Mouse (Mus musculus) ZHBTc4 (cell line): ENCODE results near the gene Mga.

ENCODE experiments used
- DNase-seq: peaks from one replicate; pipeline ENCODE4 v3.0.0-alpha.2; 2011; ENCODE audit warnings: low read depth, low spot score

The Mga gene

GRCm38 (mm10) chr2:119897090-119897732, at the start of gene Mga:
TSS of gene Mga (plus strand) at chr2:119897228.
- peak; percentile 99 for DNase-seq

GRCm38 (mm10) chr2:119853811-119854210, 43.2 kb upstream of the Mga start:
- DNase-seq: no peak

- DNase-seq: peak; percentile 68
These were observed 41.6 kb upstream of the Mga start for GRCm38 (mm10) chr2:119855310-119855850.

GRCm38 (mm10) chr2:119857341-119857740, 39.7 kb upstream of the Mga start:
- DNase-seq: peak; percentile 92

GRCm38 (mm10) chr2:119864484-119864883, 32.5 kb upstream of the Mga start:
- no peak for DNase-seq

- peak; percentile 88 for DNase-seq
These were observed 24.5 kb upstream of the Mga start for GRCm38 (mm10) chr2:119872371-119873104.

- DNase-seq: peak; percentile 96
These were observed 23.9 kb upstream of the Mga start for GRCm38 (mm10) chr2:119873105-119873464.

- no peak for DNase-seq
These were observed 21.0 kb upstream of the Mga start for GRCm38 (mm10) chr2:119875981-119876380.

GRCm38 (mm10) chr2:119887201-119887600, 9.8 kb upstream of the Mga start:
- DNase-seq: no peak

- DNase-seq: no peak
These were observed 407 bp upstream of the Mga start for GRCm38 (mm10) chr2:119896553-119897089.

- DNase-seq: peak; percentile 94
These were observed 1.1 kb downstream of the Mga start for GRCm38 (mm10) chr2:119898141-119898594.

GRCm38 (mm10) chr2:119916007-119916406, 19.0 kb downstream of the Mga start:
- DNase-seq: no peak

GRCm38 (mm10) chr2:119917631-119918369, 20.8 kb downstream of the Mga start:
- peak; percentile 55 for DNase-seq

- peak; percentile 61 for DNase-seq
These were observed 73.5 kb downstream of the Mga start for GRCm38 (mm10) chr2:119970571-119970970.

GRCm38 (mm10) chr2:119971316-119971715, 74.3 kb downstream of the Mga start:
- DNase-seq: no peak

GRCm38 (mm10) chr2:119971837-119972536, 75.0 kb downstream of the Mga start:
- DNase-seq: peak; percentile 98

- DNase-seq: no peak
These were observed 75.5 kb downstream of the Mga start, which contains the start of gene Mapkbp1 for GRCm38 (mm10) chr2:119972537-119972879. TSS of gene Mapkbp1 (plus strand) at chr2:119972699.

GRCm38 (mm10) chr2:119980343-119980986, 83.4 kb downstream of the Mga start:
- DNase-seq: no peak

GRCm38 (mm10) chr2:119981631-119982030, 84.6 kb downstream of the Mga start:
- no peak for DNase-seq

- peak; percentile 80 for DNase-seq
These were observed 88.8 kb downstream of the Mga start for GRCm38 (mm10) chr2:119985871-119986270.

- peak; percentile 55 for DNase-seq
These were observed 89.3 kb downstream of the Mga start for GRCm38 (mm10) chr2:119986369-119986768.
